Mouse (Mus musculus) ES-E14 (cell line): Measurements from ENCODE around the gene A830031A19Rik. TPM values are rescaled to one million over a fixed set of nuclear protein-coding genes. Genes with fewer than 3 reads are reported as not detected.

ENCODE experiments used
- DNase-seq: peaks from one replicate; pipeline ENCODE4 v3.0.0-alpha.2; 2013; ENCODE audit warnings: low read depth, low spot score
- H3K27ac ChIP-seq: 2 replicates; pipeline ENCODE4 v1.5.1; 2012; ENCODE audit warnings: low read depth, mild to moderate bottlenecking, low read length, moderate library complexity, mixed read lengths; ENCODE audit not compliant: poor library complexity, insufficient read depth, severe bottlenecking
- H3K36me3 ChIP-seq: 2 replicates; pipeline ENCODE4 v1.6.1; 2012; ENCODE audit warnings: mild to moderate bottlenecking, low read length, moderate library complexity, mixed read lengths; ENCODE audit not compliant: control insufficient read depth, poor library complexity, insufficient read depth, severe bottlenecking
- H3K4me1 ChIP-seq, 2 experiments: fragments of 150-350 bp in 1 of 2; sonication (generic) in 1 of 2; 2 replicates each; pipeline ENCODE4 v1.6.1; 2012; ENCODE audit warnings: low read length in 2 of 2, mild to moderate bottlenecking in 1 of 2, mixed read lengths in 1 of 2; ENCODE audit not compliant: control insufficient read depth in 2 of 2, insufficient read depth in 2 of 2, poor library complexity in 1 of 2
- H3K4me3 ChIP-seq, 2 experiments: fragments of 150-350 bp in 1 of 2; sonication (generic) in 1 of 2; 2 replicates each; pipeline ENCODE4 v1.5.1; 2012; ENCODE audit warnings: low read length in 2 of 2, low read depth in 1 of 2, mild to moderate bottlenecking in 1 of 2, mixed read lengths in 1 of 2; ENCODE audit not compliant: insufficient read depth in 1 of 2, poor library complexity in 1 of 2, severe bottlenecking in 1 of 2
- H3K9ac ChIP-seq: 2 replicates; pipeline ENCODE4 v1.6.1; 2012; ENCODE audit warnings: low read depth, mild to moderate bottlenecking, low read length, mixed read lengths; ENCODE audit not compliant: poor library complexity, insufficient read depth, severe bottlenecking
- H3K9me3 ChIP-seq: fragments of 150-350 bp; sonication (generic); 2 replicates; pipeline ENCODE4 v1.6.1; 2012; ENCODE audit warnings: low read depth, mild to moderate bottlenecking, low read length; ENCODE audit not compliant: control insufficient read depth, insufficient read depth
- CHD2 ChIP-seq: IDR thresholded peaks from 2 replicates; pipeline ENCODE4 v1.6.1; 2014; ENCODE audit warnings: mild to moderate bottlenecking, low read depth, low read length, inconsistent platforms
- HCFC1 ChIP-seq: IDR thresholded peaks from 2 replicates; pipeline ENCODE4 v1.6.1; 2012; ENCODE audit warnings: low read length, inconsistent platforms, borderline replicate concordance; ENCODE audit not compliant: insufficient read depth
- MAFK ChIP-seq: IDR thresholded peaks from 2 replicates; pipeline ENCODE4 v1.6.1; 2014; ENCODE audit warnings: mild to moderate bottlenecking, low read depth, low read length, inconsistent platforms; ENCODE audit not compliant: insufficient read depth
- ZC3H11A ChIP-seq: IDR thresholded peaks from 2 replicates; pipeline ENCODE4 v1.6.1; 2012; ENCODE audit warnings: low read depth, mild to moderate bottlenecking, inconsistent platforms, low read length, borderline replicate concordance
- ZNF384 ChIP-seq: IDR thresholded peaks from 2 replicates; pipeline ENCODE4 v1.6.1; 2012; ENCODE audit warnings: low read depth, low read length, inconsistent platforms
- in situ Hi-C, 2 experiments: fragments of 600-800 bp; cut with MboI; formaldehyde crosslinking; loops; one replicate each; pipeline ENCODE4 v1.15.1; 2025; ENCODE audit warnings: low sequenced_read_pairs in 2 of 2, inconsistent platforms in 1 of 2; ENCODE audit not compliant: unreplicated experiment in 2 of 2
- total RNA-seq: library from RNA; depleted of rRNA; stranded (reverse); fragments of 300-350 nt; gene quantifications from 2 replicates; pipeline ENCODE4 v1.2.3, GENCODE M21; 2012

Gene A830031A19Rik
- total RNA-seq, 1 experiment: not detected

- in situ Hi-C loops: no loop called here
- H3K27ac ChIP-seq: no peak overlapping the region
- TF ChIP-seq HCFC1 (no peak), ZNF384 (no peak), MAFK (no peak), CHD2 (no peak), ZC3H11A (no peak)
- H3K36me3 ChIP-seq: no peaks in the 10 kb centered on the region
- H3K9ac ChIP-seq: no peak overlapping the region
- no peaks in the 10 kb centered on the region for H3K9me3 ChIP-seq
- DNase-seq: no peak
- peaks cover 0 to 4% of the 10 kb centered on the region in 2 experiments; a peak in 2 of 4 replicates for H3K4me1 ChIP-seq
- no peak overlapping the region for H3K4me3 ChIP-seq
These were observed 54.1 kb downstream of the A830031A19Rik start for GRCm38 (mm10) chr11:24020760-24021159.

GRCm38 (mm10) chr11:24018783-24019182 lies 56.1 kb downstream of the A830031A19Rik start:
- no peak overlapping the region for H3K27ac ChIP-seq
- DNase-seq: no peak

GRCm38 (mm10) chr11:24016647-24017179 lies 58.1 kb downstream of the A830031A19Rik start:
- in situ Hi-C loops: no loop called here
- Histone ChIP-seq H3K9me3 (no peaks in the 10 kb centered on the region), H3K27ac (no peak overlapping the region), H3K4me3 (no peak overlapping the region), H3K36me3 (no peaks in the 10 kb centered on the region), H3K4me1 (peaks cover 0 to 4% of the 10 kb centered on the region in 2 experiments; a peak in 2 of 4 replicates), H3K9ac (no peak overlapping the region)
- no peak for TF ChIP-seq CHD2
- no peak for TF ChIP-seq HCFC1
- no peak for TF ChIP-seq ZC3H11A
- TF ChIP-seq ZNF384: no peak
- no peak for TF ChIP-seq MAFK
- no peak for DNase-seq

More at GRCm38 (mm10) chr11:24018783-24019182, 56.1 kb downstream of the A830031A19Rik start:
- Histone ChIP-seq H3K4me3 (no peak overlapping the region), H3K4me1 (peaks cover 0 to 4% of the 10 kb centered on the region in 2 experiments; a peak in 2 of 4 replicates), H3K9me3 (no peaks in the 10 kb centered on the region), H3K9ac (no peak overlapping the region), H3K36me3 (no peaks in the 10 kb centered on the region)
- in situ Hi-C loops: no loop called here
- TF ChIP-seq ZC3H11A (no peak), HCFC1 (no peak)

GRCm38 (mm10) chr11:24016049-24016448 lies 58.8 kb downstream of the A830031A19Rik start:
- in situ Hi-C loops: no loop called here
- Histone ChIP-seq H3K4me1 (peaks cover 0 to 4% of the 10 kb centered on the region in 2 experiments; a peak in 2 of 4 replicates), H3K9ac (no peak overlapping the region), H3K36me3 (no peaks in the 10 kb centered on the region), H3K9me3 (no peaks in the 10 kb centered on the region), H3K4me3 (no peak overlapping the region), H3K27ac (no peak overlapping the region)
- no peak for DNase-seq
- TF ChIP-seq CHD2 (no peak), ZC3H11A (no peak), MAFK (no peak), HCFC1 (no peak), ZNF384 (no peak)
